Mouse (Mus musculus) limb, embryonic 15.5 days (tissue): ENCODE results near the gene Alkal2. TPM values are rescaled to one million over a fixed set of nuclear protein-coding genes. Genes with fewer than 3 reads are reported as not detected.
A peak's percentile ranks its signal among the peaks of the same experiment; 100 is the strongest.

Experiments used
- ATAC-seq: fragments of 200-750 bp; cut with Nextera tagmentation; 2 replicates; pipeline ENCODE4 v1.8.0; 2017; ENCODE audit warnings: low read depth, moderate TSS enrichment; ENCODE audit not compliant: insufficient number of reproducible peaks, low FRiP score, low TSS enrichment
- H3K27ac ChIP-seq: fragments of 300-500 bp; sonication (generic); 2 replicates; pipeline ENCODE4 v1.5.1; 2015; ENCODE audit warnings: moderate library complexity, mild to moderate bottlenecking, inconsistent platforms
- H3K27me3 ChIP-seq: fragments of 300-500 bp; sonication (generic); 2 replicates; pipeline ENCODE4 v1.6.1; 2015; ENCODE audit warnings: inconsistent platforms
- H3K36me3 ChIP-seq: fragments of 300-500 bp; sonication (generic); 2 replicates; pipeline ENCODE4 v1.6.1; 2015; ENCODE audit warnings: inconsistent platforms
- H3K4me1 ChIP-seq: fragments of 300-500 bp; sonication (generic); 2 replicates; pipeline ENCODE4 v1.6.1; 2015; ENCODE audit warnings: inconsistent platforms
- H3K4me2 ChIP-seq: fragments of 300-500 bp; sonication (generic); 2 replicates; pipeline ENCODE4 v1.6.1; 2015; ENCODE audit warnings: mild to moderate bottlenecking, inconsistent platforms
- H3K4me3 ChIP-seq: fragments of 300-500 bp; sonication (generic); 2 replicates; pipeline ENCODE4 v1.5.1; 2015; ENCODE audit warnings: mild to moderate bottlenecking, inconsistent platforms
- H3K9ac ChIP-seq: fragments of 300-500 bp; sonication (generic); 2 replicates; pipeline ENCODE4 v1.6.1; 2015; ENCODE audit warnings: inconsistent platforms
- H3K9me3 ChIP-seq: fragments of 300-500 bp; sonication (generic); 2 replicates; pipeline ENCODE4 v1.6.1; 2016; ENCODE audit warnings: inconsistent platforms
- WGBS: fragments of 180-500 bp; shearing (Covaris S2); methylation state at CpG from one replicate; pipeline ENCODE4 v1.1.7; 2015; 5-methylcytosine and 5-hydroxymethylcytosine counted together
- polyA plus RNA-seq: library from polyadenylated mRNA; unstranded; fragments of >200 nt; fragmentation: Nextera tagmentation; extraction: Ambion mirVana; gene quantifications from 2 replicates; pipeline ENCODE4 v1.2.1, GENCODE M21; 2015

Alkal2 gene
- polyA plus RNA-seq, 1 experiment from 2014 or later, result 1.5 TPM

DNA sequence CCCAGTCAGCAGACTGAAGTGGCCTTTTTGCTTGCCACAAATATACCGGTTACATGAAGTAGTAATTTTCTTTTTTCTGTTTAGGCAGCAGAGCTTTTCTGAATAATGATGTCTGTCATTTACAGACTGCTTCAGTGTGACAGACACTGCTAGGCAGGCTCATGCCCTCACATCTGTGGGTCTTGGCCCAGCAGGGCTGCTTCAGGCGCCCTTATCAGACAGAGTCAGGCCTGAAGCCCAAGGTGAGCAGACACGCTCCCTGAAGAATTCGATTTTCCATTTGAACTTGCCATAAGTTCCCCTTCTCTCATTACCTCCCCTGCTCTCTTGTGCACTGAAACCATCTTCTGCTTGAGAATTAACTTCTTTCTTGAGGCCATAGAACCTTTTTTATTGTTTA lies 3.9 kb downstream of the Alkal2 start:
- Histone ChIP-seq H3K4me2 (no peak overlapping the region), H3K9ac (no peak overlapping the region), H3K27ac (no peak overlapping the region), H3K4me1 (peaks cover 14% of the 10 kb centered on the region), H3K36me3 (no peaks in the 10 kb centered on the region; the same call in 1 of the 2 replicates), H3K9me3 (no peaks in the 10 kb centered on the region), H3K27me3 (peaks cover 41% of the 10 kb centered on the region), H3K4me3 (no peak overlapping the region)
- whole genome bisulfite sequencing, result 93% methylated on average over 4 of the region's 4 CpGs
- no peak for ATAC-seq

- Histone ChIP-seq H3K36me3 (peaks cover 6% of the 10 kb centered on the region; the same call in 1 of the 2 replicates), H3K4me3 (no peak overlapping the region), H3K27me3 (peaks cover 20% of the 10 kb centered on the region), H3K4me2 (no peak overlapping the region), H3K4me1 (no peaks in the 10 kb centered on the region), H3K9ac (no peak overlapping the region), H3K27ac (no peak overlapping the region), H3K9me3 (no peaks in the 10 kb centered on the region)
- WGBS, result 31% methylated on average over 5 of the region's 5 CpGs
- no peak for ATAC-seq
These were observed 5.9 kb downstream of the Alkal2 start for GRCm38 (mm10) chr12:30890067-30890466.

DNA sequence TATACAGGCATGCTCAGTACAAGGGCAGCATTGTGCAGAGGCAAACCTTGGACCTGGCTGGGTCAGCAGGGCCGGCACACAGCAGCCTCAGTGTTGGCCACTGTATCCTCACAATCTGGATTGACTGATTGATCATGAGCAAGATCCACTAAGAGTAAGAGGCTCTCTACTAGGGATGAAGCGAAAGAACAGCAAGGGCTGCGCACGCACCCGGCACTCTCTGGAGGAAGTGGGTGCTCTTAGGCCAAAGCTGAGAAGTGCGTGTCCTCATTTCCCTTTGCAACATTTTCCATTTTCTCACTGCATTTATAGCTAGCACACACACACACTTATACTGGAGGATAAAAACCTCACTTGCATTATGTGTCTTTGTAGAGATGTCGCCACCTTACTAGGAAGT lies 7.3 kb downstream of the Alkal2 start:
- Histone ChIP-seq H3K27ac (no peak overlapping the region), H3K9ac (no peak overlapping the region), H3K4me1 (no peaks in the 10 kb centered on the region), H3K36me3 (peaks cover 6% of the 10 kb centered on the region; the same call in 1 of the 2 replicates), H3K4me3 (no peak overlapping the region), H3K9me3 (no peaks in the 10 kb centered on the region), H3K27me3 (peaks cover 9% of the 10 kb centered on the region; the same call in 1 of the 2 replicates), H3K4me2 (no peak overlapping the region)
- 82% methylated on average over 7 of the region's 7 CpGs for WGBS
- ATAC-seq, result no peak

DNA sequence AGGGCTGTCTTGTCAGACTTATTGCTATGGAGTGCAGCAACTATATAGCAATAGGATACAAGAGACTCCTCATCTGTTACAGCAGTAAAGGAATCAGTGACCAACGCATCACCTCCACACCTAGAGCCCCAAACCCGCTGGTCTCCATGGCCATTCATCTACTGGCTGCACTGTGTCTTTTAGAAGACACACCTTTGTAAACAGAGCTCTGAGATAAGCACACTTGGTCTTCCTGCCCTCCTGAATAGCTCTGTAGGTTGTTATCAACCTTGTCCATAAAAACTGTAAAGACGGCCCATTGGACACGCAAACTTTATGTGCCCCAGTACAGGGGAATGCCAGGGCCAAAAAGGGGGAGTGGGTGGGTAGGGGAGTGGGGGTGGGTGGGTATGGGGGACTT lies 12.9 kb downstream of the Alkal2 start:
- Histone ChIP-seq H3K4me2 (no peak overlapping the region), H3K27ac (no peak overlapping the region), H3K4me1 (no peaks in the 10 kb centered on the region), H3K27me3 (no peaks in the 10 kb centered on the region), H3K4me3 (no peak overlapping the region), H3K9ac (no peak overlapping the region), H3K36me3 (peaks cover 22% of the 10 kb centered on the region), H3K9me3 (no peaks in the 10 kb centered on the region)
- no peak for ATAC-seq
- 93% methylated on average over 4 of the region's 4 CpGs for WGBS

GRCm38 (mm10) chr12:30908658-30909057 lies 24.5 kb downstream of the Alkal2 start:
- H3K27ac ChIP-seq, result no peak overlapping the region
- no peak for ATAC-seq
- H3K9ac ChIP-seq, result no peak overlapping the region
- no peaks in the 10 kb centered on the region for H3K27me3 ChIP-seq
- 94% methylated on average over 1 of the region's 1 CpGs for WGBS
- peaks cover 10% of the 10 kb centered on the region for H3K4me1 ChIP-seq
- no peaks in the 10 kb centered on the region for H3K9me3 ChIP-seq
- H3K4me2 ChIP-seq, result no peak overlapping the region
- no peak overlapping the region for H3K4me3 ChIP-seq
- peaks cover 13% of the 10 kb centered on the region for H3K36me3 ChIP-seq

DNA sequence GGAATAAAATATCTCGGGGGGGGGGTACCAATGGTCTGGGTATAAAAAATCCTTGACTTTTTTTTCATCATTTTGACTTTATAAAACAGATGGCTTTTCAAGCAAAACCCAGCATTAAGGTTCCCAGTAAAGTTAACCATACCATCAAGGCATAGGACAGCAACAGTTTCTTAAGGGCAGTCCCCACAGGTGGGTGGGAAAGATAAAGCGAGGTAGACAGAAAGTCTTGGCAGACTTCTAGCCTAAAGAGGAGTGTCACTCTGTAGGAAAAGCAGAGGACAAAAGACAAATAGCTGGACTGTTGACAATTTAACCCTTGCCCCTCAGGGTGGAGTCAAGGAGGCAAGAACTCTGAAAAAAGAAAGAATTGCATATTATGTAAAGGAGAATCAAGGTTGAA lies 25.8 kb downstream of the Alkal2 start:
- no peak overlapping the region for H3K4me2 ChIP-seq
- no peak for ATAC-seq
- no peak overlapping the region for H3K9ac ChIP-seq
- no peaks in the 10 kb centered on the region for H3K9me3 ChIP-seq
- H3K4me3 ChIP-seq, result no peak overlapping the region
- peaks cover 5% of the 10 kb centered on the region; the same call in 1 of the 2 replicates for H3K36me3 ChIP-seq
- H3K27ac ChIP-seq, result no peak overlapping the region
- WGBS, result 90% methylated on average over 2 of the region's 2 CpGs
- no peaks in the 10 kb centered on the region for H3K27me3 ChIP-seq
- peaks cover 10% of the 10 kb centered on the region for H3K4me1 ChIP-seq

- H3K27ac ChIP-seq, result peak overlapping the region; percentile 81
- ATAC-seq, result no peak
- no peaks in the 10 kb centered on the region for H3K27me3 ChIP-seq
- H3K9me3 ChIP-seq, result no peaks in the 10 kb centered on the region
- peak overlapping the region; percentile 72 for H3K9ac ChIP-seq
- WGBS, result 15% methylated on average over 8 of the region's 8 CpGs
- peaks cover 5% of the 10 kb centered on the region; the same call in 1 of the 2 replicates for H3K36me3 ChIP-seq
- peaks cover 10% of the 10 kb centered on the region for H3K4me1 ChIP-seq
- H3K4me2 ChIP-seq, result peak overlapping the region; percentile 53
- peak overlapping the region; percentile 72 for H3K4me3 ChIP-seq
These were observed 26.7 kb downstream of the Alkal2 start for GRCm38 (mm10) chr12:30910860-30911259.

GRCm38 (mm10) chr12:30911261-30912047 lies 27.3 kb downstream of the Alkal2 start, which contains the start of the genes Acp1 and Sh3yl1:
Gene Acp1 (minus strand): TSS chr12:30911589.
Gene Sh3yl1 (plus strand): TSS chr12:30911668.
- Histone ChIP-seq H3K27ac (peak within 1 kb of the TSS; percentile 81), H3K27me3 (no peaks in the 10 kb centered on the region), H3K4me3 (peak within 1 kb of the TSS; percentile 72), H3K4me2 (peak within 1 kb of the TSS; percentile 83), H3K9me3 (no peaks in the 10 kb centered on the region), H3K36me3 (0 out of 2 replicates have a peak, but pooled peaks cover 2% of the 10 kb centered on the region), H3K4me1 (peaks cover 10% of the 10 kb centered on the region), H3K9ac (peak within 1 kb of the TSS; percentile 72)
- WGBS, result under 1% methylated on average over 52 of the region's 52 CpGs
- peak; percentile 98 for ATAC-seq

DNA sequence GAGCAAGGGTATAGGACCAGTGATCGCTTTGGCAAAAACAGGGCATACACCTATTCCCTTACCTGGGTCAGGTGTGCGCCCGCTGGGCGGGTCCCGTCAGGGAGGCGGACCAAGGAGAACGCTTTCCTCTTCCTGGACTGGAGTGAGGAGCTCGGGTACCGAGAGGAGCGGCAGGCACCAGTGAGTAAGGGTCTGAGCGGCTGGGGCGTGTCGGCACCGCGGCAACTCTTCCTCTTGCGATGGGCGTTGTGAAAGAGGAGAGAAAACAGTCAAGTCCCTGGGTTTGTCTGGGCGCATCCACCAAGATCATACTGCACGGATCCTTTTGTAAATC lies 27.9 kb downstream of the Alkal2 start:
- Histone ChIP-seq H3K4me2 (peak overlapping the region; percentile 83), H3K4me3 (peak overlapping the region; percentile 72), H3K9me3 (no peaks in the 10 kb centered on the region), H3K9ac (peak overlapping the region; percentile 51), H3K27ac (no peak overlapping the region), H3K36me3 (0 out of 2 replicates have a peak, but pooled peaks cover 2% of the 10 kb centered on the region), H3K27me3 (no peaks in the 10 kb centered on the region), H3K4me1 (peaks cover 10% of the 10 kb centered on the region)
- peak; percentile 57 for ATAC-seq
- under 1% methylated on average over 19 of the region's 19 CpGs for WGBS

GRCm38 (mm10) chr12:30912840-30913239 lies 28.7 kb downstream of the Alkal2 start:
- H3K36me3 ChIP-seq, result 0 out of 2 replicates have a peak, but pooled peaks cover 2% of the 10 kb centered on the region
- ATAC-seq, result no peak
- H3K9ac ChIP-seq, result no peak overlapping the region
- H3K4me3 ChIP-seq, result peak overlapping the region; percentile 72; the same call in 1 of the 2 replicates
- 53% methylated on average over 3 of the region's 3 CpGs for WGBS
- H3K9me3 ChIP-seq, result no peaks in the 10 kb centered on the region
- no peaks in the 10 kb centered on the region for H3K27me3 ChIP-seq
- H3K27ac ChIP-seq, result no peak overlapping the region
- H3K4me1 ChIP-seq, result peaks cover 10% of the 10 kb centered on the region
- peak overlapping the region; percentile 83; the same call in 1 of the 2 replicates for H3K4me2 ChIP-seq

GRCm38 (mm10) chr12:30922401-30922800 lies 38.3 kb downstream of the Alkal2 start:
- Histone ChIP-seq H3K36me3 (0 out of 2 replicates have a peak, but pooled peaks cover 8% of the 10 kb centered on the region), H3K4me3 (no peak overlapping the region), H3K9ac (no peak overlapping the region), H3K4me1 (no peaks in the 10 kb centered on the region), H3K27ac (no peak overlapping the region), H3K4me2 (no peak overlapping the region), H3K9me3 (no peaks in the 10 kb centered on the region), H3K27me3 (no peaks in the 10 kb centered on the region)
- no peak for ATAC-seq
- WGBS, result 71% methylated on average over 3 of the region's 3 CpGs

- no peak overlapping the region for H3K27ac ChIP-seq
- H3K9me3 ChIP-seq, result no peaks in the 10 kb centered on the region
- 83% methylated on average over 6 of the region's 6 CpGs for WGBS
- H3K4me2 ChIP-seq, result no peak overlapping the region
- no peaks in the 10 kb centered on the region for H3K4me1 ChIP-seq
- ATAC-seq, result no peak
- 0 out of 2 replicates have a peak, but pooled peaks cover 8% of the 10 kb centered on the region for H3K36me3 ChIP-seq
- H3K4me3 ChIP-seq, result no peak overlapping the region
- H3K27me3 ChIP-seq, result no peaks in the 10 kb centered on the region
- H3K9ac ChIP-seq, result no peak overlapping the region
These were observed 44.1 kb downstream of the Alkal2 start for GRCm38 (mm10) chr12:30928182-30928581.
